Mouse (Mus musculus): ENCODE data around the gene Ddx20.

DNA sequence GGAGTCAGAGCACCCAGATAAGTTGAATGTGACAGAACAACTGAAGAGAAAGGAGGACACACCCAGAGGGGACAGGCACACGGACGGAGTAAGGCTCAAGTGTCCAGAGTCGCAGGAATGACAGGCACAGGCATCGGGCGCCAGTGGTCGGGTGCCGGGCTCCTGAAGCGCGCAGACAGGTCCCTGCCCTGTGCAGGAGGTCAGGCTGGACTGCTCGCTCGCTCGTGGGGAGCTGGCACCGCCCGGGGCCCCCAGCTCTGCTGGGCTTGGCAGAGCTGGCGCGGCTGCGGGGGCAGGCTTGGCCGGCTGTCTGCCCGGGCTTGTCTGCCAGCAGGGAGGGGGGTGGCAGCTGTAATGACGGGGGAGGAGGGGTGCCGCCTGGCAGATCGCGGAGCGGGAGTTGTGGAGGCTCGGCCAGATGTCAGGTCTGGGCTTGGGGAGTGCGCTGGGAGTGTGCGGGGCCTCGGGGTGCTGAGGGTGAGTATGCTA lies 17.7 kb upstream of the Ddx20 start:
- no peak for TF ChIP-seq CTCF (IDR thresholded peaks at IDR 0.05; ENCODE audit: low read depth, low read length)
- TF ChIP-seq POLR2A (IDR thresholded peaks at IDR 0.05; ENCODE audit: extremely low read depth, insufficient read depth, low read length), result no peak

Measured in liver, adult 2 months (tissue).